Mouse (Mus musculus) CH12.LX (cell line): ENCODE results near the gene Plcb3.

Experiments used
- CHD1 ChIP-seq: IDR thresholded peaks from 2 replicates; pipeline ENCODE4 v1.6.1; 2012; ENCODE audit warnings: low read depth, low read length, improper control_type of control experiment, inconsistent platforms
- CTCF ChIP-seq, 2 experiments: IDR thresholded peaks in 1 of 2; conservative IDR thresholded peaks in 1 of 2; 2 replicates each; pipeline ENCODE4 v1.5.1; 2011 to 2012; ENCODE audit warnings: low read depth in 2 of 2, low read length in 2 of 2, improper control_type of control experiment in 1 of 2, inconsistent platforms in 1 of 2, mild to moderate bottlenecking in 1 of 2, moderate library complexity in 1 of 2
- EP300 ChIP-seq: IDR thresholded peaks from 2 replicates; pipeline ENCODE4 v1.6.1; 2011; ENCODE audit warnings: low read length, improper control_type of control experiment
- HCFC1 ChIP-seq: IDR thresholded peaks from 2 replicates; pipeline ENCODE4 v1.6.1; 2012; ENCODE audit warnings: low read depth, mild to moderate bottlenecking, inconsistent platforms, low read length, improper control_type of control experiment
- KAT2A ChIP-seq: IDR thresholded peaks from 2 replicates; pipeline ENCODE4 v1.6.1; 2012; ENCODE audit warnings: low read length, improper control_type of control experiment, inconsistent platforms; ENCODE audit not compliant: insufficient replicate concordance
- MAFK ChIP-seq: IDR thresholded peaks from 2 replicates; pipeline ENCODE4 v1.6.1; 2011; ENCODE audit warnings: low read length, improper control_type of control experiment; ENCODE audit not compliant: insufficient replicate concordance
- MAX ChIP-seq: IDR thresholded peaks from 2 replicates; pipeline ENCODE4 v1.6.1; 2011; ENCODE audit warnings: low read length, improper control_type of control experiment
- MAZ ChIP-seq: IDR thresholded peaks from 2 replicates; pipeline ENCODE4 v1.6.1; 2012; ENCODE audit warnings: low read depth, mild to moderate bottlenecking, inconsistent platforms, low read length, improper control_type of control experiment, moderate library complexity
- MEF2A ChIP-seq: IDR thresholded peaks from 2 replicates; pipeline ENCODE4 v1.6.1; 2014; ENCODE audit warnings: low read depth, mild to moderate bottlenecking, inconsistent platforms, low read length, improper control_type of control experiment, borderline replicate concordance
- POLR2A ChIP-seq: IDR thresholded peaks from 2 replicates; pipeline ENCODE4 v1.6.1; 2011; ENCODE audit warnings: low read depth, mild to moderate bottlenecking, improper control_type of control experiment, low read length
- RCOR1 ChIP-seq: conservative IDR thresholded peaks from 2 replicates; pipeline ENCODE4 v1.6.1; 2012; ENCODE audit warnings: low read depth, mild to moderate bottlenecking, inconsistent platforms, low read length, improper control_type of control experiment
- TCF12 ChIP-seq: IDR thresholded peaks from 2 replicates; pipeline ENCODE4 v1.6.1; 2014; ENCODE audit warnings: low read depth, mild to moderate bottlenecking, inconsistent platforms, low read length, improper control_type of control experiment

DNA sequence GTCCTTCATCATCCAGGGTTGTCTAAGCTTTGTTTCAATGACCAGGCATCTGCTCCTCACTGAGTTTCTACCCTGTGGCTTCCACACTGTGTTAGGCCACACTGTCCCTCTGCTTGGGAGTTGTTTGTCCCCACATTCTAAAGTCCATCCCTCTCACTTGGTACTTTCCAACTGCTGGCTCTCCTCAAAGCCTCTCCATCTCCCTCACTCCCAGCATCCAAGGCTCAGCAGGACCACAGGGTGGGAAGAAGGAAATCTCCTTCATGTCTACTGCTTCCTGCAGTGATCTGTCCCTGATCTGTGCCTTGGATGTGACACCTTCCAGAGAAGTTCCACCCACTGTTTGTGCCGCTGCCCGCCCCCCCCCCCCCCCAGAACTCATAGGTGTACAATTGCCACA is 45.3 kb downstream of the Plcb3 start:
- TF ChIP-seq TCF12, result no peak
- no peak for TF ChIP-seq CTCF (conservative IDR thresholded peaks at IDR 0.05 in 1 of 2, IDR thresholded peaks at IDR 0.05 in 1 of 2; ENCODE audit: low read depth in 2 of 2, low read length in 2 of 2)
- no peak for TF ChIP-seq POLR2A
- no peak for TF ChIP-seq HCFC1
- TF ChIP-seq MAFK, result no peak
- no peak for TF ChIP-seq MAZ
- TF ChIP-seq MAX, result no peak
- TF ChIP-seq EP300, result no peak
- no peak for TF ChIP-seq KAT2A
- TF ChIP-seq MEF2A, result no peak
- TF ChIP-seq RCOR1, result no peak
- TF ChIP-seq CHD1, result no peak
